Mouse (Mus musculus) forebrain, embryonic 11.5 days (tissue): Measurements from ENCODE around the gene 3110009E18Rik. TPM values are rescaled to one million over a fixed set of nuclear protein-coding genes. Genes with fewer than 3 reads are reported as not detected.
A peak's percentile ranks its signal among the peaks of the same experiment; 100 is the strongest.

Experiments
- ATAC-seq: fragments of 200-750 bp; cut with Nextera tagmentation; replicated peaks from 2 replicates; pipeline ENCODE4 v1.8.0; 2017; ENCODE audit warnings: moderate TSS enrichment; ENCODE audit not compliant: low FRiP score
- DNase-seq: peaks from one replicate; pipeline ENCODE4 v3.0.0-alpha.2; 2017; ENCODE audit warnings: low spot score
- H3K27ac ChIP-seq: fragments of 300-500 bp; sonication (generic); 2 replicates; pipeline ENCODE4 v1.5.1; 2014; ENCODE audit warnings: low read depth, low read length
- H3K27me3 ChIP-seq: fragments of 300-500 bp; sonication (generic); 2 replicates; pipeline ENCODE4 v1.6.1; 2014; ENCODE audit warnings: mild to moderate bottlenecking, low read length, mixed read lengths; ENCODE audit not compliant: control insufficient read depth, insufficient read depth
- H3K36me3 ChIP-seq: fragments of 300-500 bp; sonication (generic); 2 replicates; pipeline ENCODE4 v1.6.1; 2014; ENCODE audit warnings: mild to moderate bottlenecking, low read length, moderate library complexity, mixed read lengths; ENCODE audit not compliant: control insufficient read depth, insufficient read depth
- H3K4me1 ChIP-seq: fragments of 300-500 bp; sonication (generic); replicated peaks from 2 replicates; pipeline ENCODE4 v1.6.1; 2014; ENCODE audit warnings: low read length, mixed read lengths; ENCODE audit not compliant: control insufficient read depth, insufficient read depth
- H3K4me2 ChIP-seq: fragments of 300-500 bp; sonication (generic); 2 replicates; pipeline ENCODE4 v1.6.1; 2014; ENCODE audit warnings: low read depth, mild to moderate bottlenecking, low read length, moderate library complexity, mixed read lengths; ENCODE audit not compliant: severe bottlenecking
- H3K4me3 ChIP-seq: fragments of 300-500 bp; sonication (generic); 2 replicates; pipeline ENCODE4 v1.5.1; 2014; ENCODE audit warnings: low read depth, low read length
- H3K9ac ChIP-seq: fragments of 300-500 bp; sonication (generic); 2 replicates; pipeline ENCODE4 v1.6.1; 2014; ENCODE audit warnings: low read length
- H3K9me3 ChIP-seq: fragments of 300-500 bp; sonication (generic); 2 replicates; pipeline ENCODE4 v1.6.1; 2016; ENCODE audit warnings: low read length, mixed read lengths; ENCODE audit not compliant: control insufficient read depth
- WGBS: fragments of 180-500 bp; shearing (Covaris S2); extraction: QIAGEN DNeasy Blood & Tissue Kit; methylation state at CpG from one replicate; pipeline ENCODE4 v1.1.7; 2014; 5-methylcytosine and 5-hydroxymethylcytosine counted together
- polyA plus RNA-seq: library from polyadenylated mRNA; unstranded; fragments of >200 nt; fragmentation: Nextera tagmentation; extraction: Ambion mirVana; gene quantifications from 2 replicates; pipeline ENCODE4 v1.2.1, GENCODE M21; 2014

3110009E18Rik gene
- polyA plus RNA-seq = 19.6 and 23.1 TPM in 2 replicates

GRCm38 (mm10) chr1:120120969-120121811 lies at the start of gene 3110009E18Rik, which contains the start of gene Dbi:
Gene 3110009E18Rik (plus strand): TSS chr1:120121187.
Gene Dbi (minus strand): TSS chr1:120121078.
- peak; percentile 94 for ATAC-seq
- Histone ChIP-seq H3K4me1 (no peaks in the 10 kb centered on the region; the same call in 1 of the 2 replicates), H3K9ac (peak within 1 kb of the TSS; percentile 76), H3K36me3 (no peaks in the 10 kb centered on the region; the same call in 1 of the 2 replicates), H3K9me3 (no peaks in the 10 kb centered on the region), H3K4me2 (peak within 1 kb of the TSS; percentile 66), H3K27me3 (no peaks in the 10 kb centered on the region), H3K4me3 (peak within 1 kb of the TSS; percentile 63), H3K27ac (peak within 1 kb of the TSS; percentile 86)
- DNase-seq = peak; percentile 98
- 2% methylated on average over 52 of the region's 52 CpGs for WGBS

- no peak overlapping the region for H3K27ac ChIP-seq
- DNase-seq (peak; percentile 57), ATAC-seq (no peak)
- H3K4me2 ChIP-seq = peak overlapping the region; percentile 90
- peaks cover 11% of the 10 kb centered on the region for H3K27me3 ChIP-seq
- no peaks in the 10 kb centered on the region for H3K9me3 ChIP-seq
- H3K9ac ChIP-seq = no peak overlapping the region; the same call in 1 of the 2 replicates
- no peaks in the 10 kb centered on the region for H3K36me3 ChIP-seq
- WGBS = 20% methylated on average over 16 of the region's 16 CpGs
- H3K4me3 ChIP-seq = peak overlapping the region; percentile 33
- peaks cover 3% of the 10 kb centered on the region; the same call in 1 of the 2 replicates for H3K4me1 ChIP-seq
Observed at GRCm38 (mm10) chr1:120072900-120073299, 48.1 kb upstream of the 3110009E18Rik start.

GRCm38 (mm10) chr1:120073519-120074306 lies 47.3 kb upstream of the 3110009E18Rik start, which contains the start of gene Tmem37:
Gene Tmem37 (minus strand): TSS chr1:120074074.
- 1% methylated on average over 40 of the region's 40 CpGs for WGBS
- Histone ChIP-seq H3K4me2 (peak within 1 kb of the TSS; percentile 90), H3K27ac (no peak within 1 kb of the TSS), H3K4me1 (peaks cover 5% of the 10 kb centered on the region; the same call in 1 of the 2 replicates), H3K9me3 (no peaks in the 10 kb centered on the region), H3K9ac (peak within 1 kb of the TSS; percentile 29), H3K27me3 (peaks cover 11% of the 10 kb centered on the region), H3K36me3 (no peaks in the 10 kb centered on the region), H3K4me3 (peak within 1 kb of the TSS; percentile 33)
- peak; percentile 75 for ATAC-seq
- DNase-seq = peak; percentile 87

GRCm38 (mm10) chr1:120074307-120074702 lies 46.7 kb upstream of the 3110009E18Rik start:
- Histone ChIP-seq H3K4me3 (no peak overlapping the region), H3K27me3 (peaks cover 11% of the 10 kb centered on the region)

GRCm38 (mm10) chr1:120074931-120075330 lies 46.1 kb upstream of the 3110009E18Rik start:
- H3K27ac ChIP-seq = no peak overlapping the region
- DNase-seq (no peak), ATAC-seq (no peak)
- H3K9me3 ChIP-seq = no peaks in the 10 kb centered on the region
- no peak overlapping the region for H3K9ac ChIP-seq
- 72% methylated on average over 4 of the region's 4 CpGs for WGBS
- H3K4me1 ChIP-seq = peaks cover 5% of the 10 kb centered on the region; the same call in 1 of the 2 replicates
- H3K27me3 ChIP-seq = peaks cover 11% of the 10 kb centered on the region
- H3K4me3 ChIP-seq = no peak overlapping the region
- H3K4me2 ChIP-seq = no peak overlapping the region
- no peaks in the 10 kb centered on the region for H3K36me3 ChIP-seq

More at GRCm38 (mm10) chr1:120074307-120074702, 46.7 kb upstream of the 3110009E18Rik start:
- Histone ChIP-seq H3K9ac (no peak overlapping the region; the same call in 1 of the 2 replicates), H3K27ac (no peak overlapping the region), H3K4me2 (peak overlapping the region; percentile 90; the same call in 1 of the 2 replicates), H3K36me3 (no peaks in the 10 kb centered on the region), H3K9me3 (no peaks in the 10 kb centered on the region), H3K4me1 (peaks cover 5% of the 10 kb centered on the region; the same call in 1 of the 2 replicates)
- DNase-seq (no peak), ATAC-seq (0 out of 2 replicates have a peak, but pooled peaks have one; percentile 19)
- 10% methylated on average over 4 of the region's 4 CpGs for WGBS

- ATAC-seq (no peak), DNase-seq (no peak)
- H3K4me2 ChIP-seq = no peak overlapping the region
- H3K4me1 ChIP-seq = peaks cover 5% of the 10 kb centered on the region; the same call in 1 of the 2 replicates
- no peak overlapping the region for H3K27ac ChIP-seq
- WGBS = 86% methylated on average over 5 of the region's 5 CpGs
- no peak overlapping the region for H3K4me3 ChIP-seq
- H3K9me3 ChIP-seq = no peaks in the 10 kb centered on the region
- H3K27me3 ChIP-seq = peaks cover 11% of the 10 kb centered on the region
- H3K9ac ChIP-seq = no peak overlapping the region
- H3K36me3 ChIP-seq = no peaks in the 10 kb centered on the region
Observed at GRCm38 (mm10) chr1:120075507-120075906, 45.5 kb upstream of the 3110009E18Rik start.

GRCm38 (mm10) chr1:120077746-120078410 lies 43.1 kb upstream of the 3110009E18Rik start:
- H3K9me3 ChIP-seq = no peaks in the 10 kb centered on the region
- no peak overlapping the region for H3K27ac ChIP-seq
- peaks cover 6% of the 10 kb centered on the region for H3K27me3 ChIP-seq
- no peak overlapping the region for H3K9ac ChIP-seq
- DNase-seq (peak; percentile 62), ATAC-seq (0 out of 2 replicates have a peak, but pooled peaks have one; percentile 18)
- no peak overlapping the region for H3K4me3 ChIP-seq
- H3K4me1 ChIP-seq = peaks cover 5% of the 10 kb centered on the region; the same call in 1 of the 2 replicates
- no peak overlapping the region for H3K4me2 ChIP-seq
- 6% methylated on average over 9 of the region's 9 CpGs for WGBS
- no peaks in the 10 kb centered on the region for H3K36me3 ChIP-seq
